8 mouse cellular contexts compared by ENCODE assay signal in the genomic region with DNA sequence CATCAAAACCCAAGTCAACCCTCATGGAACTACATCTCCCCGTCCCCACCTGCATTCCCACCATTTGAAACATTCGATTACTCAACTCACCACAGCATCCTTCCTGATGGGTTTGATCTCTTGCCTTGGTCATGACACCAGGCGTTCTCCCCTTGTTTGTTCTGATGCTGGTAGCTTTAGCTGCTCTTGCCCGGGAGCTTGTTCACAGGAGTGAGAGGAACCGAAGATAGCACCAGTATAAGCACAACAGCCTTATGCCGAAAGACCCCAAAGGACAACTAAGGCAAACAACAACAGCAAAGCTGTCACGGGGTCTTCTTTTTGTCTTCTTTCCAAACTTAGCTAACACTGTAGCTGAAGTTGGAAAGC. TPM values are rescaled to one million over a fixed set of nuclear protein-coding genes. Genes with fewer than 3 reads are reported as not detected.
DNase-seq lines count a peak whose midpoint lies in the region; ATAC-seq and TF ChIP-seq lines count a peak whose summit lies in the region.

No protein-coding gene starts in this region.

- H3K9ac ChIP-seq in kidney, postnatal 0 days (ENCODE audit: low read depth, low read length): peak overlapping the region; percentile 58
- peak overlapping the region; percentile 56 for H3K9ac ChIP-seq in hindbrain, embryonic 14.5 days
- peak overlapping the region; percentile 57 for H3K9ac ChIP-seq in midbrain, embryonic 14.5 days (replicated peaks; ENCODE audit: low read length)

- peak overlapping the region; percentile 76; the same call in 1 of the 2 replicates for H3K27ac ChIP-seq in kidney, postnatal 0 days
- no peak overlapping the region for H3K27ac ChIP-seq in hindbrain, embryonic 14.5 days
- no peak overlapping the region for H3K27ac ChIP-seq in midbrain, embryonic 14.5 days (replicated peaks; ENCODE audit: low read depth, low read length)

- peak overlapping the region; percentile 52 for H3K4me3 ChIP-seq in kidney, postnatal 0 days (replicated peaks; ENCODE audit: low read depth, low read length)
- peak overlapping the region; percentile 53 for H3K4me3 ChIP-seq in hindbrain, embryonic 14.5 days (replicated peaks; ENCODE audit: low read length)
- peak overlapping the region; percentile 54 for H3K4me3 ChIP-seq in midbrain, embryonic 14.5 days (replicated peaks; ENCODE audit: low read depth, low read length)

- no peaks in the 10 kb centered on the region for H3K36me3 ChIP-seq in kidney, postnatal 0 days (ENCODE audit: insufficient read depth, low read length)
- no peaks in the 10 kb centered on the region for H3K36me3 ChIP-seq in hindbrain, embryonic 14.5 days (replicated peaks; ENCODE audit: control insufficient read depth, insufficient read depth)
- no peaks in the 10 kb centered on the region for H3K36me3 ChIP-seq in midbrain, embryonic 14.5 days (ENCODE audit: control insufficient read depth, insufficient read depth, low read length)

- H3K27me3 ChIP-seq in kidney, postnatal 0 days (ENCODE audit: insufficient read depth, low read length): no peaks in the 10 kb centered on the region
- peaks cover 16% of the 10 kb centered on the region; the same call in 1 of the 2 replicates for H3K27me3 ChIP-seq in hindbrain, embryonic 14.5 days (ENCODE audit: control insufficient read depth, insufficient read depth, low read length)
- H3K27me3 ChIP-seq in midbrain, embryonic 14.5 days (ENCODE audit: control insufficient read depth, insufficient read depth, low read length): peaks cover 10% of the 10 kb centered on the region; the same call in 1 of the 2 replicates

- no peak for TF ChIP-seq CTCF in kidney, postnatal 0 days (IDR thresholded peaks at IDR 0.05; ENCODE audit: low read depth)

- DNase-seq in kidney, postnatal 0 days (ENCODE audit: low spot score): no peak
- DNase-seq in kidney, postnatal 14 days: no peak
- DNase-seq in hindbrain, embryonic 14.5 days (ENCODE audit: low spot score): no peak
- no peak for DNase-seq in midbrain, embryonic 14.5 days
- no peak for DNase-seq in adrenal gland, postnatal 10 days
- no peak for DNase-seq in embryo, embryonic 10.5 days (ENCODE audit: low spot score)
- no peak for DNase-seq in cerebellum, adult 11-12 months

- 4% methylated on average over 7 of the region's 7 CpGs for WGBS in kidney, postnatal 0 days
- 13% methylated on average over 7 of the region's 7 CpGs for WGBS in hindbrain, embryonic 14.5 days
- whole genome bisulfite sequencing in midbrain, embryonic 14.5 days: 10% methylated on average over 7 of the region's 7 CpGs

- ATAC-seq in kidney, postnatal 0 days (replicated peaks; ENCODE audit: low FRiP score, low read depth): no peak; the same call in 1 of the 2 replicates
- peak; percentile 14 for ATAC-seq in common myeloid progenitor, adult 5-6 weeks (replicated peaks; ENCODE audit: low read depth, poor library complexity, severe bottlenecking)
- peak; percentile 62 for ATAC-seq in hindbrain, embryonic 14.5 days (ENCODE audit: low FRiP score)
- ATAC-seq in midbrain, embryonic 14.5 days (ENCODE audit: low FRiP score, low TSS enrichment): peak; percentile 35; the same call in 1 of the 2 replicates

- peak overlapping the region; percentile 66 for H3K4me2 ChIP-seq in kidney, postnatal 0 days (ENCODE audit: low read length)
- peak overlapping the region; percentile 92 for H3K4me2 ChIP-seq in hindbrain, embryonic 14.5 days (replicated peaks)
- H3K4me2 ChIP-seq in midbrain, embryonic 14.5 days (ENCODE audit: low read length): peak overlapping the region; percentile 72

- H3K9me3 ChIP-seq in kidney, postnatal 0 days (replicated peaks; ENCODE audit: low read length): no peaks in the 10 kb centered on the region
- no peaks in the 10 kb centered on the region for H3K9me3 ChIP-seq in hindbrain, embryonic 14.5 days (ENCODE audit: control insufficient read depth, low read length)
- H3K9me3 ChIP-seq in midbrain, embryonic 14.5 days (ENCODE audit: control insufficient read depth, low read length): no peaks in the 10 kb centered on the region

- H3K4me1 ChIP-seq in kidney, postnatal 0 days (replicated peaks; ENCODE audit: insufficient read depth, low read length): no peaks in the 10 kb centered on the region
- 0 out of 2 replicates have a peak, but pooled peaks cover 3% of the 10 kb centered on the region for H3K4me1 ChIP-seq in hindbrain, embryonic 14.5 days (replicated peaks; ENCODE audit: control insufficient read depth, insufficient read depth, low read length)
- peaks cover 3% of the 10 kb centered on the region; the same call in 1 of the 2 replicates for H3K4me1 ChIP-seq in midbrain, embryonic 14.5 days (ENCODE audit: control insufficient read depth, insufficient read depth, low read length)

RNA-seq across cellular contexts. Expression of gene Slc40a1, which starts 1.2 kb away (rescaled TPM):
- polyA plus RNA-seq in kidney, postnatal 0 days (2015; fragmentation: Nextera tagmentation; extraction: Ambion mirVana): 119 and 139 TPM in 2 replicates
- 31.8 and 46.4 TPM in 2 replicates for total RNA-seq in common myeloid progenitor, adult 5-6 weeks (2017)
- 45.4 and 48.9 TPM in 2 replicates for polyA plus RNA-seq in hindbrain, embryonic 14.5 days (2014; fragmentation: Nextera tagmentation; extraction: Ambion mirVana)
- 20.8 and 37.1 TPM in 2 replicates for polyA plus RNA-seq in midbrain, embryonic 14.5 days (2014; fragmentation: Nextera tagmentation; extraction: Ambion mirVana)
- total RNA-seq in adrenal gland, postnatal 10 days (2021): 10 to 100 TPM; 42.9 to 46.7 TPM

RNA-seq across cellular contexts. Expression of gene Gm5269, which starts 35.0 kb away (rescaled TPM):
- polyA plus RNA-seq in kidney, postnatal 0 days (2015; fragmentation: Nextera tagmentation; extraction: Ambion mirVana): not detected in 2 replicates
- total RNA-seq in common myeloid progenitor, adult 5-6 weeks (2017): not detected in 2 replicates
- not detected in 2 replicates for polyA plus RNA-seq in hindbrain, embryonic 14.5 days (2014; fragmentation: Nextera tagmentation; extraction: Ambion mirVana)
- polyA plus RNA-seq in midbrain, embryonic 14.5 days (2014; fragmentation: Nextera tagmentation; extraction: Ambion mirVana): not detected in 2 replicates
- not detected for total RNA-seq in adrenal gland, postnatal 10 days (2021)
